Mouse (Mus musculus) embryonic facial prominence, embryonic 10.5 days (tissue): ENCODE results near the gene Mrvi1. TPM values are rescaled to one million over a fixed set of nuclear protein-coding genes. Genes with fewer than 3 reads are reported as not detected.

Experiments used
- DNase-seq: peaks from one replicate; pipeline ENCODE4 v3.0.0-alpha.2; 2017; ENCODE audit warnings: low spot score
- H3K27ac ChIP-seq: fragments of 300-500 bp; sonication (generic); replicated peaks from 2 replicates; pipeline ENCODE4 v1.5.1; 2016; ENCODE audit warnings: mild to moderate bottlenecking
- H3K27me3 ChIP-seq: fragments of 300-500 bp; sonication (generic); replicated peaks from 2 replicates; pipeline ENCODE4 v1.6.1; 2016; ENCODE audit warnings: low read depth, mild to moderate bottlenecking; ENCODE audit not compliant: poor library complexity, severe bottlenecking
- H3K36me3 ChIP-seq: fragments of 300-500 bp; sonication (generic); replicated peaks from 2 replicates; pipeline ENCODE4 v1.6.1; 2016; ENCODE audit warnings: mild to moderate bottlenecking, moderate library complexity
- H3K4me1 ChIP-seq: fragments of 300-500 bp; sonication (generic); 2 replicates; pipeline ENCODE4 v1.6.1; 2016
- H3K4me3 ChIP-seq: fragments of 300-500 bp; sonication (generic); 2 replicates; pipeline ENCODE4 v1.5.1; 2016; ENCODE audit warnings: mild to moderate bottlenecking, moderate library complexity
- H3K9me3 ChIP-seq: fragments of 300-500 bp; sonication (generic); 2 replicates; pipeline ENCODE4 v1.6.1; 2016; ENCODE audit warnings: mild to moderate bottlenecking
- WGBS: fragments of 180-500 bp; shearing (Covaris S2); methylation state at CpG from one replicate; pipeline ENCODE4 v1.1.7; 2016; 5-methylcytosine and 5-hydroxymethylcytosine counted together
- polyA plus RNA-seq: library from polyadenylated mRNA; unstranded; fragments of >200 nt; fragmentation: Nextera tagmentation; extraction: Ambion mirVana; gene quantifications from 2 replicates; pipeline ENCODE4 v1.2.1, GENCODE M21; 2016

The Mrvi1 gene
- polyA plus RNA-seq, 1 experiment from 2014 or later, result 1.5 TPM

GRCm38 (mm10) chr7:110948579-110948978 lies 33.7 kb downstream of the Mrvi1 start:
- Histone ChIP-seq H3K9me3 (no peaks in the 10 kb centered on the region), H3K27me3 (no peaks in the 10 kb centered on the region), H3K4me3 (no peak overlapping the region), H3K4me1 (no peaks in the 10 kb centered on the region), H3K27ac (no peak overlapping the region), H3K36me3 (no peaks in the 10 kb centered on the region)
- 88% methylated on average over 3 of the region's 3 CpGs for WGBS
- no peak for DNase-seq

- Histone ChIP-seq H3K36me3 (no peaks in the 10 kb centered on the region), H3K9me3 (no peaks in the 10 kb centered on the region), H3K4me3 (no peak overlapping the region), H3K27me3 (no peaks in the 10 kb centered on the region), H3K27ac (no peak overlapping the region), H3K4me1 (no peaks in the 10 kb centered on the region)
- WGBS, result 90% methylated on average over 6 of the region's 6 CpGs
- DNase-seq, result no peak
Measured at GRCm38 (mm10) chr7:110947616-110948015, 34.6 kb downstream of the Mrvi1 start.

DNA sequence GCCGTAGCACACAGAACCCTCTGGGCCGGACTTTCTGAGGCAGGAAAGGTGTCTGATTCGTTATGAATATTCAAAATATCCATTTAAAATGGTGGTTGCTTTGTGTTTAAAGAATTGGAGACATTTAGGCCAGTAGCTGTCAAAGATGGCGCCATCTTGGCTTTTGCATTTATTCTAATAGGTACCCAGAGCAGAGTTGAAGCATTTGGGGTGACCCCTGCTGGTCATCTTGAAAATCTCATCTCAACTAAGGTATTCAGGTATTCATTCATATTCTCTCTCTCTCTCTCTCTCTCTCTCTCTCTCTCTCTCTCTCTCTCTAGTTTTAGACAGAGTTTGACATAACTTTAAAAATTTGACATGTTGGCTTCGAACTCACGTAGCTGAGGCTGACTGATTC lies 35.5 kb downstream of the Mrvi1 start:
- DNase-seq, result no peak
- WGBS, result 76% methylated on average over 6 of the region's 6 CpGs
- Histone ChIP-seq H3K9me3 (no peaks in the 10 kb centered on the region), H3K4me3 (no peak overlapping the region), H3K4me1 (peaks cover 6% of the 10 kb centered on the region), H3K36me3 (no peaks in the 10 kb centered on the region), H3K27me3 (no peaks in the 10 kb centered on the region), H3K27ac (no peak overlapping the region)

- Histone ChIP-seq H3K27ac (no peak overlapping the region), H3K27me3 (no peaks in the 10 kb centered on the region), H3K9me3 (no peaks in the 10 kb centered on the region), H3K4me3 (no peak overlapping the region), H3K36me3 (no peaks in the 10 kb centered on the region), H3K4me1 (peaks cover 12% of the 10 kb centered on the region)
- DNase-seq, result no peak
- 90% methylated on average over 5 of the region's 5 CpGs for WGBS
Measured at GRCm38 (mm10) chr7:110944321-110944720, 37.9 kb downstream of the Mrvi1 start.

DNA sequence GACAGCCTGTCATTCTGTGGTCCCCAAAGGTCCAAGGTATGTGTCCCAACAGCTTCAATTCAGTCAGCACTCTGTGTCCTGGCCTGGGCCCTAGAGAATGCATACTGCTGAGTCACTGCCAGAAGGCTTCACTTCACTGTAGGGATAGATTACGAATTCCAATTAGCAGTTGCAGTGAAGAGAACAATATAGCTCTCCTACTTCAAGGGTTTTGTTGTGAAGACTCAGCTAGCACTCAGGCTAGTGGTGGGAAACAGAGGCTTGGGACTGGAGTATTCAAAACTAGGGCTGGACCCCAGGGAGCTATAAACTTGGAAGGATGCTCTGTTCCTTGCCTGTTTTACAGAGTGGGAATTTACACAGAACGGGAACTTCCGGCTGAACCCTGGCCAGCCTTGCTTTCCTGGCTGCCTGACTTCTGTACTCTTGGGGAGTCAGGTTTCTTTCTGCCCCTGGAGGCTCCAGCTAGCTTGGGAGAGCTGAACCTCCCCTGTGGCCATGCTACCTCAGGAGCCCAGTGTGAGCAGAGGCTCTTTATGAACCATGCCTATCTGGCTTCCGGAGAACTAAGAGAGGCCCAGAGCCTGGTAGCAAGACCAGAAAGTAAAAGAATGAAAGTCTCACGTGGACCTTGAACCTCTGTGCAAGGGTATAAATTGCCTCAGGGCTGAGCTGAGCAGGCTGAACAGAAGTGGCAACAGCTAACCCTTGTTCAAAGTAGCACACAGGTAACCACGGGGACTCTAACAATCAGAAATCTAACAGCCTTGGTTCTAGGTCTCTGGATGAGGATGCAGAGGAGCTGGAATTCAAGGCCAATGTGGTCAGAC lies 40.3 kb downstream of the Mrvi1 start:
- no peak for DNase-seq
- WGBS, result 50% methylated on average over 6 of the region's 6 CpGs
- Histone ChIP-seq H3K4me1 (peaks cover 12% of the 10 kb centered on the region), H3K27me3 (no peaks in the 10 kb centered on the region), H3K9me3 (no peaks in the 10 kb centered on the region), H3K36me3 (no peaks in the 10 kb centered on the region), H3K27ac (peak overlapping the region; percentile 63), H3K4me3 (no peak overlapping the region)

DNA sequence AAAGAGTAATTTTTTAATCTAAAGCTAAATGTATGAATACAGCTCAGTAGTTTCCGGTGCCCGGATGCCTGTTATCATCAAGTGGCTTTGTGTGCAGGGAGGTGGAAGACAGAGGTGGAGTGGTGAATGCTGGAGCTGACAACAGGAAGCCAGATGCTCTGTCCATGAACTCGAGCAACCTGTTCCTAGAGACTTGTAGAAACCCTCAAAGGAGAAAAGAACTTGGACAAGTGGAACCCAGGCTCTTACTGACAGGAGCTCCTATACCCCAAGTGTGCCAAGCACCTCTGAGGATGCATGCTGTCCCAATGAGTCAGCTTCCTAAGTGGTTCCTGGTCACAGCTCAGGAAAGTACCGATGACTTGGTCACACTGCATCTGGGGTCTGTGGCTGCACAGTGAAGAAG lies 41.1 kb downstream of the Mrvi1 start:
- DNase-seq, result no peak
- Histone ChIP-seq H3K9me3 (no peaks in the 10 kb centered on the region), H3K4me3 (no peak overlapping the region), H3K36me3 (no peaks in the 10 kb centered on the region), H3K4me1 (peaks cover 12% of the 10 kb centered on the region), H3K27ac (0 out of 2 replicates have a peak overlapping the region, but pooled peaks have one; percentile 1), H3K27me3 (no peaks in the 10 kb centered on the region)
- WGBS, result 88% methylated on average over 4 of the region's 4 CpGs

- no peaks in the 10 kb centered on the region for H3K9me3 ChIP-seq
- DNase-seq, result no peak
- no peaks in the 10 kb centered on the region for H3K36me3 ChIP-seq
- WGBS, result 90% methylated on average over 6 of the region's 6 CpGs
- no peak overlapping the region for H3K4me3 ChIP-seq
- no peaks in the 10 kb centered on the region for H3K27me3 ChIP-seq
- no peak overlapping the region for H3K27ac ChIP-seq
- no peaks in the 10 kb centered on the region; the same call in 1 of the 2 replicates for H3K4me1 ChIP-seq
Measured at GRCm38 (mm10) chr7:110935815-110936762, 46.2 kb downstream of the Mrvi1 start.

- H3K4me3 ChIP-seq, result no peak overlapping the region
- no peaks in the 10 kb centered on the region for H3K9me3 ChIP-seq
- DNase-seq, result no peak
- WGBS, result 65% methylated on average over 2 of the region's 2 CpGs
- no peaks in the 10 kb centered on the region for H3K4me1 ChIP-seq
- H3K27me3 ChIP-seq, result no peaks in the 10 kb centered on the region
- no peak overlapping the region for H3K27ac ChIP-seq
- H3K36me3 ChIP-seq, result no peaks in the 10 kb centered on the region
Measured at GRCm38 (mm10) chr7:110933999-110934398, 48.3 kb downstream of the Mrvi1 start.

DNA sequence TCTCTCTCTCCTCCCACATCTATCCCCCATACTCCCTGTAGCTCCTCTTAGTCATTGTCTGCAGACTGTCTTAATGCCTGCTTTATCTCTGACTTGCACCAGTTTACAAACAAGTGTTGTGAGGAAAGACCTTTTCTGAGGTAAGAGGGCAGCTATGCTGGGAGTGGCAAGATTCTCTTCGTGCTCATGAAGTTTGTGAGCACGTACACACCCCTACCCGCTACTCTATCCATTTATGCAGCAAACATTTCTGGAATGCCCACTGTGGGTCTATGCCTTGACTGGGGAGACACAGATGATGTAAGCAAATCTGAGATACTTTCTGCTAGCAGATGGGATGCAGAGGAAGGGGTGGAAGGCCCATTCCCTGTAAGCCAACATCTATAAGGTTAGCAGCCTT lies 48.9 kb downstream of the Mrvi1 start:
- H3K27me3 ChIP-seq, result no peaks in the 10 kb centered on the region
- no peaks in the 10 kb centered on the region for H3K9me3 ChIP-seq
- no peaks in the 10 kb centered on the region for H3K4me1 ChIP-seq
- DNase-seq, result no peak
- H3K4me3 ChIP-seq, result no peak overlapping the region
- H3K36me3 ChIP-seq, result no peaks in the 10 kb centered on the region
- 89% methylated on average over 3 of the region's 3 CpGs for WGBS
- no peak overlapping the region for H3K27ac ChIP-seq

DNA sequence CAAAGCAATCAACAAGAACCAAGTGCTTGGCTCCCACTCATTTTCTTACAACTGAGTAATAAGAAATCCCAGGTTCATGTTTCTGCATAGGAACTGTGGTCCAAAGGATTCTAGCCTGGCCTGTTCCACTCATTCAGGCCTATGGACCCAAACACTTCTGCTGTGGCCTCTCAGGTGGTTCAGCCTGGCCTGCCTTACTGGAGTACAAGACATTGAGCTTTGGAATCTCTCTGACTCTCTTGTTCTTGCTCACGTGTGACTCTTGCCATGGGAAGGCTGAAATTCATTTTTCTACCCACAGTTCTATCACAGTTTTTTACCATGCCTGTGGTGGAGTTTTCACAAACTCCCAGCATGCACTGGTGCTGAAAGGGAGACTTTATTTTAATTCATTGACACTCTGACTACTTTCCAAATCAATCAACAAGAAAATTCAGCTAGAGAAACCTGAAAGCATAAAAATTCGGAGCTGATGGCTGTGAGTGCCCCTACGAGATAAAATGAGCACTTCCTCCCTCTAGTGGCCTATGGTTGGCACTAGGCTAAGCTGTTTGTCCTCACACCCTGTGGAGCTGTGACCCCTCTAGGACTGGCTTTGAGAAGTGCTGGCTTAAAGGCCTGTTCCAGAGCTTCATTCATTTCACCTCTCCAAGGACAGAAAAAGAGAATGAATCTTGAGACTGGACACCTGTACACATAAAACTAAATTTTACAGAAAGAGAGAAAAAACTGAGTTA lies 52.0 kb downstream of the Mrvi1 start:
- no peaks in the 10 kb centered on the region for H3K27me3 ChIP-seq
- peak; percentile 34 for DNase-seq
- no peaks in the 10 kb centered on the region for H3K36me3 ChIP-seq
- H3K27ac ChIP-seq, result no peak overlapping the region
- no peaks in the 10 kb centered on the region for H3K4me1 ChIP-seq
- H3K9me3 ChIP-seq, result no peaks in the 10 kb centered on the region
- H3K4me3 ChIP-seq, result no peak overlapping the region
- WGBS, result 36% methylated on average over 3 of the region's 3 CpGs

GRCm38 (mm10) chr7:110926562-110926961 lies 55.7 kb downstream of the Mrvi1 start:
- Histone ChIP-seq H3K9me3 (no peaks in the 10 kb centered on the region), H3K27me3 (no peaks in the 10 kb centered on the region), H3K4me1 (peaks cover 4% of the 10 kb centered on the region; the same call in 1 of the 2 replicates), H3K4me3 (no peak overlapping the region), H3K36me3 (no peaks in the 10 kb centered on the region), H3K27ac (no peak overlapping the region)
- no peak for DNase-seq
- 78% methylated on average over 4 of the region's 4 CpGs for WGBS
